ENCODE assay signal across 17 mouse cellular contexts in genomic region chr16:57685790-57686399, GRCm38 (mm10).
DNase-seq lines count a peak whose midpoint lies in the region; ATAC-seq and TF ChIP-seq lines count a peak whose summit lies in the region.
"Had no signal": no experiment of that assay in that cellular context is flagged by ENCODE, and none has a peak within 500 bp of the region (broad histone marks: within the 10 kb centered on the region; RNA-seq: fewer than 3 reads in every experiment).

No protein-coding gene starts in this region.

- H3K4me1 ChIP-seq in embryonic facial prominence, embryonic 11.5 days (ENCODE audit: control insufficient read depth, insufficient read depth, low read length): no peaks in the 10 kb centered on the region
- H3K4me1 ChIP-seq in embryonic facial prominence, embryonic 10.5 days: 0 out of 2 replicates have a peak, but pooled peaks cover 5% of the 10 kb centered on the region
- peaks cover 3% of the 10 kb centered on the region; the same call in 1 of the 2 replicates for H3K4me1 ChIP-seq in small intestine, adult 2 months (ENCODE audit: control insufficient read depth, insufficient read depth, insufficient read length, low read length)
- H3K4me1 ChIP-seq: embryonic facial prominence, embryonic 15.5 days; forebrain, embryonic 12.5 days; liver, embryonic 15.5 days had no signal

- no peak for ATAC-seq in embryonic facial prominence, embryonic 11.5 days (replicated peaks; ENCODE audit: insufficient number of reproducible peaks, low FRiP score, low TSS enrichment, low read depth)
- ATAC-seq: hindbrain, postnatal 0 days had no signal

- TF ChIP-seq CTCF in small intestine, adult 2 months (IDR thresholded peaks at IDR 0.05; ENCODE audit: extremely low read depth, insufficient read length, insufficient replicate concordance, low read depth, low read length): no peak

- H3K27ac ChIP-seq in embryonic facial prominence, embryonic 11.5 days (replicated peaks; ENCODE audit: low read depth, low read length): no peak overlapping the region
- H3K27ac ChIP-seq in embryonic facial prominence, embryonic 10.5 days (replicated peaks): no peak overlapping the region
- H3K27ac ChIP-seq in small intestine, adult 2 months (ENCODE audit: insufficient read depth, low read depth, low read length): peak overlapping the region; percentile 30
- H3K27ac ChIP-seq: embryonic facial prominence, embryonic 15.5 days; forebrain, embryonic 12.5 days; hindbrain, postnatal 0 days; layer of hippocampus, adult 2 months; liver, embryonic 15.5 days had no signal

- no peak overlapping the region for H3K9ac ChIP-seq in embryonic facial prominence, embryonic 11.5 days (replicated peaks; ENCODE audit: low read length)
- H3K9ac ChIP-seq: embryonic facial prominence, embryonic 15.5 days; forebrain, embryonic 12.5 days; liver, embryonic 15.5 days had no signal

- no peak overlapping the region for H3K4me2 ChIP-seq in embryonic facial prominence, embryonic 11.5 days (ENCODE audit: low read depth, low read length)
- H3K4me2 ChIP-seq: embryonic facial prominence, embryonic 15.5 days; forebrain, embryonic 12.5 days; liver, embryonic 15.5 days had no signal

- DNase-seq in embryonic facial prominence, embryonic 11.5 days (ENCODE audit: low spot score): peak; percentile 10
- no peak for DNase-seq in embryonic facial prominence, embryonic 10.5 days (ENCODE audit: low spot score)
- DNase-seq in lung, postnatal 25 days (ENCODE audit: low spot score): peak; percentile 2
- no peak for DNase-seq in lung, postnatal 10 days
- DNase-seq in forelimb bud, embryonic 11.5 days (ENCODE audit: low read depth, low spot score): peak; percentile 21
- no peak for DNase-seq in cerebellum, postnatal 25 days
- DNase-seq in layer of hippocampus, adult 9-11 months: no peak
- DNase-seq: adrenal gland, adult 2 months; cerebellum, postnatal 10 days; heart, postnatal 4 days; left cerebral cortex, postnatal 4 days had no signal

- no peaks in the 10 kb centered on the region for H3K27me3 ChIP-seq in embryonic facial prominence, embryonic 11.5 days (ENCODE audit: control insufficient read depth, insufficient read depth, low read length)
- no peaks in the 10 kb centered on the region for H3K27me3 ChIP-seq in embryonic facial prominence, embryonic 10.5 days (replicated peaks; ENCODE audit: low read depth, poor library complexity, severe bottlenecking)
- H3K27me3 ChIP-seq in small intestine, adult 2 months (ENCODE audit: control insufficient read depth, insufficient read depth, low read length): no peaks in the 10 kb centered on the region
- H3K27me3 ChIP-seq: embryonic facial prominence, embryonic 15.5 days; forebrain, embryonic 12.5 days; liver, embryonic 15.5 days had no signal

- no peak for TF ChIP-seq POLR2A in small intestine, adult 2 months (IDR thresholded peaks at IDR 0.05; ENCODE audit: low read depth, low read length)

- H3K4me3 ChIP-seq in embryonic facial prominence, embryonic 11.5 days (ENCODE audit: low read depth, low read length): no peak overlapping the region
- no peak overlapping the region for H3K4me3 ChIP-seq in embryonic facial prominence, embryonic 10.5 days
- H3K4me3 ChIP-seq in small intestine, adult 2 months (ENCODE audit: low read depth, low read length): no peak overlapping the region
- H3K4me3 ChIP-seq: embryonic facial prominence, embryonic 15.5 days; forebrain, embryonic 12.5 days; layer of hippocampus, adult 2 months; liver, embryonic 15.5 days had no signal

- WGBS in embryonic facial prominence, embryonic 11.5 days: 46% methylated on average over 5 of the region's 5 CpGs
- WGBS in embryonic facial prominence, embryonic 10.5 days: 51% methylated on average over 5 of the region's 5 CpGs
- WGBS in small intestine, adult 2 months: 21% methylated on average over 5 of the region's 5 CpGs

- H3K36me3 ChIP-seq in embryonic facial prominence, embryonic 11.5 days (replicated peaks; ENCODE audit: control insufficient read depth, insufficient read depth, low read depth, low read length): no peaks in the 10 kb centered on the region
- no peaks in the 10 kb centered on the region for H3K36me3 ChIP-seq in embryonic facial prominence, embryonic 10.5 days (replicated peaks)
- no peaks in the 10 kb centered on the region for H3K36me3 ChIP-seq in small intestine, adult 2 months (ENCODE audit: control insufficient read depth, insufficient read depth, low read length)
- H3K36me3 ChIP-seq: embryonic facial prominence, embryonic 15.5 days; forebrain, embryonic 12.5 days; liver, embryonic 15.5 days had no signal

- H3K9me3 ChIP-seq in embryonic facial prominence, embryonic 11.5 days (replicated peaks; ENCODE audit: control insufficient read depth, low read length): no peaks in the 10 kb centered on the region
- H3K9me3 ChIP-seq in embryonic facial prominence, embryonic 10.5 days: no peaks in the 10 kb centered on the region
- H3K9me3 ChIP-seq: embryonic facial prominence, embryonic 15.5 days; forebrain, embryonic 12.5 days; liver, embryonic 15.5 days had no signal

Comparison
In these comparisons a context has a peak if more than half of its experiments do, and no peak if none do; other contexts are left out.
1. DNase-seq: peak in embryonic facial prominence, embryonic 11.5 days (single experiment), lung, postnatal 25 days (single experiment) and forelimb bud, embryonic 11.5 days (single experiment); none in embryonic facial prominence, embryonic 10.5 days (single experiment), lung, postnatal 10 days (single experiment), cerebellum, postnatal 25 days (0 of 2) and layer of hippocampus, adult 9-11 months (single experiment).